Mouse (Mus musculus) CH12.LX (cell line): Measurements from ENCODE around the gene Gm20388. TPM values are rescaled to one million over a fixed set of nuclear protein-coding genes. Genes with fewer than 3 reads are reported as not detected.

Experiments
- DNase-seq: peaks from one replicate; pipeline ENCODE4 v3.0.0-alpha.2; 2013; ENCODE audit errors: extremely low read depth
- H3K27ac ChIP-seq: 2 replicates; pipeline ENCODE4 v1.5.1; 2012; ENCODE audit warnings: low read depth, mild to moderate bottlenecking, control low read depth, moderate library complexity; ENCODE audit not compliant: insufficient read depth
- H3K27me3 ChIP-seq: replicated peaks from 2 replicates; pipeline ENCODE3; 2012; ENCODE audit warnings: inconsistent platforms
- H3K36me3 ChIP-seq, 2 experiments: replicated peaks in 1 of 2; 2 replicates each; pipeline versions ENCODE3 to v1.6.1; 2012; ENCODE audit warnings: inconsistent platforms in 1 of 2, low read length in 1 of 2, mild to moderate bottlenecking in 1 of 2, mixed read lengths in 1 of 2, moderate library complexity in 1 of 2; ENCODE audit not compliant: control insufficient read depth in 1 of 2, insufficient read depth in 1 of 2
- H3K4me1 ChIP-seq, 2 experiments: 2 replicates each; pipeline ENCODE4 v1.6.1; 2012; ENCODE audit warnings: inconsistent platforms in 1 of 2, moderate library complexity in 1 of 2; ENCODE audit not compliant: insufficient read depth in 2 of 2, control insufficient read depth in 1 of 2
- H3K4me2 ChIP-seq: 2 replicates; pipeline ENCODE4 v1.6.1; 2012; ENCODE audit warnings: low read depth, mild to moderate bottlenecking, control low read depth; ENCODE audit not compliant: poor library complexity, insufficient read depth, severe bottlenecking
- H3K4me3 ChIP-seq, 3 experiments: fragments of 150-350 bp in 1 of 3; sonication (generic) in 1 of 3; replicated peaks in 1 of 3; 2 replicates each; pipeline versions ENCODE3 to v1.5.1; 2011 to 2012; ENCODE audit warnings: low read depth in 2 of 3, low read length in 2 of 3, mild to moderate bottlenecking in 2 of 3, moderate library complexity in 2 of 3, control low read depth in 1 of 3, improper control_type of control experiment in 1 of 3, inconsistent platforms in 1 of 3, mixed read lengths in 1 of 3; ENCODE audit not compliant: poor library complexity in 1 of 3
- H3K79me2 ChIP-seq: replicated peaks from 2 replicates; pipeline ENCODE4 v1.6.1; 2012; ENCODE audit warnings: mild to moderate bottlenecking, moderate library complexity; ENCODE audit not compliant: control insufficient read depth, poor library complexity, insufficient read depth, severe bottlenecking; ENCODE audit errors: extremely low read depth
- H3K9ac ChIP-seq: 2 replicates; pipeline ENCODE4 v1.6.1; 2012; ENCODE audit warnings: low read depth, mild to moderate bottlenecking, control low read depth, moderate library complexity; ENCODE audit not compliant: insufficient read depth
- H3K9me3 ChIP-seq: replicated peaks from 2 replicates; pipeline ENCODE3; 2012; ENCODE audit warnings: low read length, inconsistent platforms, mixed read lengths
- CHD2 ChIP-seq: IDR thresholded peaks from 2 replicates; pipeline ENCODE4 v1.6.1; 2011; ENCODE audit warnings: low read length, improper control_type of control experiment
- CTCF ChIP-seq, 2 experiments: IDR thresholded peaks in 1 of 2; conservative IDR thresholded peaks in 1 of 2; 2 replicates each; pipeline ENCODE4 v1.5.1; 2011 to 2012; ENCODE audit warnings: low read depth in 2 of 2, low read length in 2 of 2, improper control_type of control experiment in 1 of 2, inconsistent platforms in 1 of 2, mild to moderate bottlenecking in 1 of 2, moderate library complexity in 1 of 2
- IRF4 ChIP-seq: IDR thresholded peaks from 2 replicates; pipeline ENCODE4 v1.6.1; 2014; ENCODE audit warnings: low read depth, mild to moderate bottlenecking, inconsistent platforms, low read length, improper control_type of control experiment
- KAT2A ChIP-seq: IDR thresholded peaks from 2 replicates; pipeline ENCODE4 v1.6.1; 2012; ENCODE audit warnings: low read length, improper control_type of control experiment, inconsistent platforms; ENCODE audit not compliant: insufficient replicate concordance
- MXI1 ChIP-seq: IDR thresholded peaks from 2 replicates; pipeline ENCODE4 v1.6.1; 2011; ENCODE audit warnings: mild to moderate bottlenecking, low read depth, low read length, improper control_type of control experiment
- MYC ChIP-seq: IDR thresholded peaks from 2 replicates; pipeline ENCODE4 v1.6.1; 2011; ENCODE audit warnings: low read depth, mild to moderate bottlenecking, improper control_type of control experiment, low read length
- NELFE ChIP-seq: IDR thresholded peaks from 2 replicates; pipeline ENCODE4 v1.6.1; 2011; ENCODE audit warnings: low read depth, low read length, improper control_type of control experiment
- PAX5 ChIP-seq: IDR thresholded peaks from 2 replicates; pipeline ENCODE4 v1.6.1; 2012; ENCODE audit warnings: low read length, inconsistent platforms, mixed read lengths
- POLR2A ChIP-seq: IDR thresholded peaks from 2 replicates; pipeline ENCODE4 v1.6.1; 2011; ENCODE audit warnings: low read depth, mild to moderate bottlenecking, improper control_type of control experiment, low read length
- RAD21 ChIP-seq: IDR thresholded peaks from 2 replicates; pipeline ENCODE4 v1.6.1; 2011; ENCODE audit warnings: low read depth, mild to moderate bottlenecking, low read length, improper control_type of control experiment, moderate library complexity
- SIN3A ChIP-seq: IDR thresholded peaks from 2 replicates; pipeline ENCODE4 v1.6.1; 2012; ENCODE audit warnings: low read length, improper control_type of control experiment, inconsistent platforms
- SMC3 ChIP-seq: IDR thresholded peaks from 2 replicates; pipeline ENCODE4 v1.6.1; 2011; ENCODE audit warnings: low read depth, low read length, improper control_type of control experiment
- TBP ChIP-seq: conservative IDR thresholded peaks from 2 replicates; pipeline ENCODE4 v1.6.1; 2011; ENCODE audit warnings: low read depth, low read length, improper control_type of control experiment
- dilution Hi-C: fragments of 300-500 bp; cut with MboI; formaldehyde crosslinking; loops from 2 replicates; pipeline ENCODE4 v1.14.3; 2020; ENCODE audit warnings: low sequenced_read_pairs; ENCODE audit not compliant: extremely low pct_unique_long_range_greater_than_20kb, extremely low pct_ligation_motif_present
- in situ Hi-C: fragments of 300-500 bp; cut with MboI; formaldehyde crosslinking; loops from 3 replicates; pipeline ENCODE4 v1.14.3; 2019; ENCODE audit warnings: low sequenced_read_pairs, low pct_ligation_motif_present, low pct_unique_long_range_greater_than_20kb, mixed read lengths
- polyA plus RNA-seq: library from polyadenylated mRNA; unstranded; fragments of >175 nt; gene quantifications from 2 replicates; pipeline ENCODE4 v1.2.1, GENCODE M21; 2012; ENCODE audit warnings: low read depth; ENCODE audit not compliant: insufficient read length
- total RNA-seq, 2 experiments: library from RNA; depleted of rRNA; stranded (reverse); fragments of 300-350 nt in 1 of 2; fragments of >200 nt in 1 of 2; gene quantifications; 2 replicates each; pipeline ENCODE4 v1.2.3; 2012 to 2014

Gene Gm20388
- total and polyA plus RNA-seq, 3 experiments = 14.8 to 26.3 (median 22.2) TPM

- no peaks in the 10 kb centered on the region for H3K79me2 ChIP-seq
- H3K4me3 ChIP-seq = no peak overlapping the region
- no peak overlapping the region for H3K27ac ChIP-seq
- in situ Hi-C loops (no loop called here), dilution Hi-C loops (no loop called here)
- H3K36me3 ChIP-seq = peaks cover 0 to 7% of the 10 kb centered on the region in 2 experiments
- no peak overlapping the region for H3K9ac ChIP-seq
- H3K27me3 ChIP-seq = no peaks in the 10 kb centered on the region
- no peak for DNase-seq
- H3K4me1 ChIP-seq = peaks cover 35 to 54% of the 10 kb centered on the region in 2 experiments
- TF ChIP-seq NELFE = no peak
- no peak overlapping the region for H3K4me2 ChIP-seq
- H3K9me3 ChIP-seq = peaks cover 11% of the 10 kb centered on the region
These were observed 320.3 kb downstream of the Gm20388 start for GRCm38 (mm10) chr8:120230715-120231614.

GRCm38 (mm10) chr8:120231870-120232269, 321.2 kb downstream of the Gm20388 start:
- TF ChIP-seq SIN3A (no peak), CHD2 (no peak), KAT2A (no peak), TBP (no peak)
- TF ChIP-seq, all 38 proteins: peak for 0
- Histone ChIP-seq H3K9ac (no peak overlapping the region), H3K4me1 (peaks cover 27 to 45% of the 10 kb centered on the region in 2 experiments), H3K79me2 (no peaks in the 10 kb centered on the region), H3K4me2 (no peak overlapping the region), H3K27ac (no peak overlapping the region), H3K9me3 (peaks cover 11% of the 10 kb centered on the region), H3K27me3 (no peaks in the 10 kb centered on the region), H3K4me3 (no peak overlapping the region), H3K36me3 (peaks cover 0 to 10% of the 10 kb centered on the region in 2 experiments)
- dilution Hi-C loops = no loop called here
- no peak for DNase-seq
- in situ Hi-C loops = no loop called here

- dilution Hi-C loops = no loop called here
These were observed 321.8 kb downstream of the Gm20388 start for GRCm38 (mm10) chr8:120232398-120232797.

More at GRCm38 (mm10) chr8:120232398-120232797, 321.8 kb downstream of the Gm20388 start:
- no peak for TF ChIP-seq MYC
- TF ChIP-seq CTCF (conservative IDR thresholded peaks at IDR 0.05 in 1 of 2, IDR thresholded peaks at IDR 0.05 in 1 of 2; ENCODE audit: low read depth in 2 of 2, low read length in 2 of 2) = no peak
- no peak for TF ChIP-seq MXI1
- TF ChIP-seq RAD21 = no peak
- no peak for TF ChIP-seq POLR2A
- TF ChIP-seq IRF4 = no peak
- no peak for TF ChIP-seq SMC3
- TF ChIP-seq PAX5 = no peak
- TF ChIP-seq CHD2 = no peak
- no peak overlapping the region for H3K4me2 ChIP-seq
- no peaks in the 10 kb centered on the region for H3K27me3 ChIP-seq
- H3K36me3 ChIP-seq = peaks cover 0 to 10% of the 10 kb centered on the region in 2 experiments
- H3K9ac ChIP-seq = no peak overlapping the region
- peaks cover 13% of the 10 kb centered on the region for H3K9me3 ChIP-seq
- H3K79me2 ChIP-seq = no peaks in the 10 kb centered on the region
- H3K27ac ChIP-seq = no peak overlapping the region
- no peak for DNase-seq
- H3K4me3 ChIP-seq = no peak overlapping the region
- peaks cover 22 to 40% of the 10 kb centered on the region in 2 experiments for H3K4me1 ChIP-seq
- in situ Hi-C loops = no loop called here
